Mouse (Mus musculus) large intestine, adult 2 months (tissue): Measurements from ENCODE around the gene Dnah5. TPM values are rescaled to one million over a fixed set of nuclear protein-coding genes. Genes with fewer than 3 reads are reported as not detected.
"Not testable (repeated sequence)": the region's sequence is repeated elsewhere in the genome, so short reads cannot be mapped to it uniquely, and the experiment has no call there.

ENCODE experiments used
- DNase-seq: peaks from one replicate; pipeline ENCODE4 v3.0.0-alpha.2; 2012; ENCODE audit warnings: low read depth, low spot score
- WGBS: fragments of 180-500 bp; shearing (Covaris S2); methylation state at CpG from one replicate; pipeline ENCODE4 v1.1.7; 2018; 5-methylcytosine and 5-hydroxymethylcytosine counted together
- polyA plus RNA-seq: library from polyadenylated mRNA; depleted of rRNA; stranded (reverse); fragments of >200 nt; gene quantifications from 2 replicates; pipeline ENCODE4 v1.2.3, GENCODE M21; 2012; rRNA removed

The Dnah5 gene
- polyA plus RNA-seq, 1 experiment = 0.05 TPM

DNA sequence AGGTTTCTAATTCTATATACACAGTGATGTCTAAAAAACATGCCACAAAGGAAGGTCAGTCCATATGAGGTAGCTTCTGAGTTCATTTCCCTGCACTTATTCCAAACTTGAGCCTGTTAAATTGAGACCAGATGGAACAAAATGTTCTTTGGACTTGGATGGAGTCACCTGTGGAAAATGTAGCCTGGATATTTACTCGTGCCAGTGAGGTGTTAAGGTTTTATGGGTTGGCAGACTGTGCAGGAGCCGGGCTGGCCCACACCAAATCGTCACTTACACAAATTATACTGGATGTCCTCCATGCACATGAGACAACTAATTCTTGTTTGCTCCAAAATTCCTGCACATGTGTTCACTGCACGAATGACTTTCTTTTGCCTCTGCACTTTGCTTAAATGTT, 236.2 kb downstream of the Dnah5 start:
- WGBS = 41% methylated on average over 4 of the region's 4 CpGs
- no peak for DNase-seq

DNA sequence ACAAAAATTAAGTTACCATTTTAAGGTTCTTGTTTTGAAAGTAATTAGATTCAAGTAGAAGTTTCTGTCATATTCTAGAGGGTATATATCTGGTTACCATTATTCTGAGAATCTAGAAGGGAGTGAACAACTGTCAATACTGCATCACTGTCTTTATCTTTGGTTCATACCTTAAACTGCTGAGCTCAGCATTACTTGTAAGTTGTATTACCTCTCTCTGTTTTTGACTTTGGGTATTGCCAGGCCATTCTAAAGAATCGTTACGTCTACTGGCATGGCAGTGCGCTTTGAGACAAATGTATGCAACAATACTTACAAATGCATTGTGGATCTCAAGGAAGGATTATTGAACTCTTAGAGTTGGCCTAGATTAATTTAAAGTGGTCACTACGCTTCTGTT, 240.9 kb downstream of the Dnah5 start:
- no peak for DNase-seq
- 95% methylated on average over 4 of the region's 4 CpGs for WGBS

DNA sequence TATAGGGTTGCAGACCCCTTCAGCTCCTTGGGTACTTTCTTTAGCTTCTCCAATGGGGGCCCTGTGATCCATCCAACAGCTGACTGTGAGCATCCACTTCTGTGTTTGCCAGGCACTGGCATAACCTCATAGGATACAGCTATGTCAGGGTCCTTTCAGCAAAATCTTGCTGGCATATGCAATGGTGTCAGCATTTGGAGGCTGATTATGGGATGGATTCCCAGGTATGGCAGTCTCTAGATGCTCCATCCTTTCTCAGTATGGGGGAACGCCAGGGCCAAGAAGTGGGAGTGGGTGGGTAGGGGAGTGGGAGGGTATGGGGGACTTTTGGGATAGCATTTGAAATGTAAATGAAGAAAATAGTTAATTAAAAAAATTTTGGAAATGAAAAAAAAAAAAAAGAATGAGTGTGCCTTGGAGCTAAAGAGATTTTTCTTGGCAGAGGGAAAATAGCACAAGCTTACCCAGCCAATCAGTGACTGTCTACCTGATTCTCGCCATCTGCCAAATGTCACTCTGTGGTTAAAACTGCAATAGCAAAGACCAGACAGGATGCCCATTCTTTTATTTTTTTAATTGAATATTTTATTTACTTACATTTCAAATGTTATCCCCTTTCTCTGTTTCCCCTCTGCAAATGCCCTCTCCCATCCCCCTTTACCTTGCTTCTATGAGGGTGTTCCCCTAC, 257.7 kb downstream of the Dnah5 start:
- DNase-seq = not testable (repeated sequence)
- WGBS = 87% methylated on average over 2 of the region's 2 CpGs

DNA sequence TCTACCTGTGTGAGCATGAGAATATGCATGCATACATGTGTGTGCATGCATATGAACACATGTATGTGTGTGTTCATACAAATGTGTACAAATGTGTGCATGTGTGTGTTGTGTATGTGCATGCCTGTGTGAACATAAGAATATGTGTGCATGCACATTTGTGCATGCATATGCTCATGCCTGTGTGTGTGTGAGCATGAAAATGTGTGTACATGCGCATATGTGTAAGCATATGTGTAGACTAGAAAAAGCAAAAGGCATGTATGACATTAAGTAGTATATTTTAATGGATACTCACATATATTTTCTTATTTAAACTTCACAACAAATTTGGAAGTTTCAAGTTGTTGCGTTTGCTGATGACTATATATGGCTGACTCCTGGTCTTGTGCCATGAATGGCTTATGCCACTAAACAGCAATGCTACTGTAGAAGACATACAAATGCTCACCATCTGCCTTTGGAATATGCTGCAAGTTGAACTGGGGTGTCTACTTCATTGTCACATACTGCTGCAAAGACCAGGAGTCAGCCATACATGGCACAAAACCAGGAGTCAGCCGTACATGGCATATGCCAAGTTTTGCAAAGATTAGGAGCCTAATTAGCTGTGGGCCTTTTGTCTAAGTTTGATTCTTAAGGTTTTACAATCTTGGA, 263.2 kb downstream of the Dnah5 start:
- WGBS = 87% methylated on average over 3 of the region's 3 CpGs
- no peak for DNase-seq

DNA sequence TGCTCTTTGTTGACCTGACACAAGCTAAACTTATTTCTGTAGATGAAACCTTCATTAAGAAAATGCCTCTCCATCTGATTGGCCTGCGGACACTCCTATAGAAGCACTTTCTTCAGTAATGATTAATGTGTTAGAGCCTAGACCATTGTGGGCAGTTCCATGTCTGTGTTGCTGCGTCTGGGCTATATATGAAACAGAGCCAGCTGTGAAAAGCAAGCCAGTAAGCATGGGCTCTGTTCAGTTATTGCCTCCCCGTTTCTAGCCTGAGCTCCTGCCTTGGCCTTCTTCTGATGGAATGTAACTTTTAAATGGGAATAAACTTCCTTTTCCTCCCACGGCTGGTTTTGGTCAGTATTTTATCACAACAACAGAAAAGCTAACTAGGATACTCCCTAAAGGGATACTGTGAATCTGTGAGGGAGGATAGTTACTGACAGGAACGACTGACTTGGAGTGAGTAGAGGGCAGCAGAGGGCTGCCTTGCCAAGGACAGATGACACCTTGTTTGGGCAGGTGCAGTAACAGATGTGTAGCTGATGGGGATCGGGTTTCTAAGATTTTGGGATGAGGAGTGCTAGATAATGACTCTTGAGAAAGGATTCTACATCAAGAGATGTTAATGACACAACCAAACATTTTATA, 270.3 kb downstream of the Dnah5 start:
- 42% methylated on average over 6 of the region's 6 CpGs for WGBS
- no peak for DNase-seq

DNA sequence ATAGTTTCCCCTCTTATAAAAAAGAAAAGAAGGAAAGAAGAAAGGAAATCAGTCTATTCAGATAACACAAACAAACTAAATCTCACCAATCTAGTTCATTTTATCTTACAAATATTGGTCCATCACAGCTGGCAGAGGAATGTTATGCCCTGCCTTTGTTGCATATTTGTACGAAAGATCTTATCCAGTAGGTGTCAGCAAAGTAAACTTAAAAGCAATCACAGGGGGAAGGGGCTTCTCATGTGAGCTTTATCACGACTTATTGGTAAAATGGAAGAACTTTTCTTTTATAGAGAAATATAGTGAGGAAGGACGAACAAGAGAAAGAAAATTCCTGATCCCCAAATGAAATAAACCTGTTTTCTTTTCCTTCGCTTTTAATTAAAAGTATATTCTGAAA, 299.3 kb downstream of the Dnah5 start:
- DNase-seq = no peak
- WGBS = 47% methylated on average over 4 of the region's 4 CpGs

DNA sequence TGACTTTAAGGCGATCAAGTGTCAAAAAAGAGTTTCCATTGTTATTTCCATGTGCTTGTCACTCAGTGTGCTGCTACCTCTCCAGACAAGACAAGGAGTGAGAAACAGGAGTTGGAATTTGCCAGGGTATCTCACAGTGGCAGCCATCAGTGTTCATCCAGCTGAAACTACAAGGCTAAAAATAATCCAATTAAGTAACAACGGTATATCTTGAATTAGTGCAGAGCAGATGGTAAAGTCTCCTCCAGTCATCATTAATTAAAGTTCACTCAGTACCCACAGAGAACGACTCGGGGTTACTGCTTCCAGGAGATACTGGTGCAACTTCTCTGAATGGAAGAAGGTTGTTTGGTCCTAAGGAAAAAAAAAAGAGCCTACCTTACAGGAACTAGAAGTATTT, 311.6 kb downstream of the Dnah5 start:
- DNase-seq = no peak
- WGBS = 62% methylated on average over 4 of the region's 4 CpGs

Other genes with a start within 250 kb of the Dnah5 start
- gene Trio, start 177.9 kb upstream of the Dnah5 start, polyA plus RNA-seq = 12.0 and 22.1 TPM in 2 replicates